Mouse (Mus musculus) adrenal gland (tissue): ENCODE measurements around the gene Kif21b.

Experiments
- intact Hi-C: fragments of 180-260 bp; cut with DNase I; formaldehyde crosslinking; loops from one replicate; pipeline ENCODE4 v1.15.1; 2025

Kif21b gene

DNA sequence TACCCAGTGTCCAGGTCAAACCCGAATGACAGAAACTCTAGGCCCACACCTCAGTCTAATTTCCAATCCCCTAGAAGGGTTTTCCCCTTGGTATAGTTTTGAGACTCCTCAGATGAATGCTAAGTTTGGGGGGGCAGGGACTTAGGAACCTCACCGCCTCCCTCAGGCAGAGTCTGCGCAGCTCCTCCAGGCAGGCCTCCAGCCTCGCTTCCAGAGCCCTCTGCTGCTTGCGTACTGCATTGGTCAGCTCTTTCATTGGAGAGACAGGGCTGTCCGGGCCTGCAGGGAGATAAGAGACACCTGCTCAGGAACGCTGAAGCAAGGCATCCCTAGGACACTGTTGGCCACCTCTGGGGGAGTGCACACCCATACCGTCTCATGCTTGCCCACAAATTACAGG, 95.4 kb downstream of the Kif21b start:
- intact Hi-C loops, result no loop called here
